Mouse (Mus musculus) liver, adult 2 months (tissue): Measurements from ENCODE around the gene Klhdc7b. TPM values are rescaled to one million over a fixed set of nuclear protein-coding genes. Genes with fewer than 3 reads are reported as not detected.

ENCODE experiments used
- DNase-seq: peaks from one replicate; pipeline ENCODE4 v3.0.0-alpha.2; 2011; ENCODE audit warnings: low read depth, low spot score; ENCODE audit errors: extremely low read depth
- H3K27ac ChIP-seq: fragments of 200-500 bp; replicated peaks from 2 replicates; pipeline ENCODE4 v1.5.1; 2012; ENCODE audit warnings: low read depth, mild to moderate bottlenecking, control low read depth, inconsistent platforms, low read length; ENCODE audit not compliant: insufficient read depth
- H3K27me3 ChIP-seq: fragments of 200-500 bp; 2 replicates; pipeline ENCODE4 v1.6.1; 2012; ENCODE audit warnings: mild to moderate bottlenecking, moderate library complexity, low read length, inconsistent platforms; ENCODE audit not compliant: control insufficient read depth, insufficient read depth
- H3K36me3 ChIP-seq: fragments of 200-500 bp; 2 replicates; pipeline ENCODE4 v1.6.1; 2012; ENCODE audit warnings: low read length, inconsistent platforms; ENCODE audit not compliant: control insufficient read depth, insufficient read depth
- H3K4me1 ChIP-seq: fragments of 200-500 bp; 2 replicates; pipeline ENCODE4 v1.6.1; 2011; ENCODE audit warnings: low read length; ENCODE audit not compliant: control insufficient read depth, insufficient read depth
- H3K4me3 ChIP-seq: fragments of 200-500 bp; 2 replicates; pipeline ENCODE4 v1.5.1; 2011; ENCODE audit warnings: low read depth, mild to moderate bottlenecking, control low read depth, low read length, moderate library complexity; ENCODE audit not compliant: insufficient read depth
- H3K79me2 ChIP-seq: fragments of 200-500 bp; 2 replicates; pipeline ENCODE4 v1.6.1; 2012; ENCODE audit warnings: inconsistent platforms, mild to moderate bottlenecking, low read length, moderate library complexity; ENCODE audit not compliant: control insufficient read depth, insufficient read depth
- H3K9ac ChIP-seq: fragments of 200-500 bp; 2 replicates; pipeline ENCODE4 v1.6.1; 2012; ENCODE audit warnings: low read depth, mild to moderate bottlenecking, control low read depth, inconsistent platforms, low read length
- CTCF ChIP-seq: fragments of 200-500 bp; IDR thresholded peaks from 2 replicates; pipeline ENCODE4 v1.5.1; 2011; ENCODE audit warnings: low read depth, low read length, control low read depth
- POLR2A ChIP-seq: fragments of 200-500 bp; IDR thresholded peaks from 2 replicates; pipeline ENCODE4 v1.6.1; 2011; ENCODE audit warnings: low read length, control low read depth; ENCODE audit not compliant: insufficient read depth; ENCODE audit errors: extremely low read depth
- WGBS: fragments of 180-500 bp; shearing (Covaris S2); methylation state at CpG from one replicate; pipeline ENCODE4 v1.1.7; 2018; 5-methylcytosine and 5-hydroxymethylcytosine counted together
- polyA plus RNA-seq: library from polyadenylated mRNA; depleted of rRNA; stranded (reverse); fragments of >200 nt; gene quantifications from 2 replicates; pipeline ENCODE4 v1.2.3, GENCODE M21; 2012
- total RNA-seq: library from RNA; depleted of rRNA; stranded (reverse); fragments of >200 nt; gene quantifications from 2 replicates; pipeline ENCODE4 v1.2.3, GENCODE M21; 2014

The Klhdc7b gene
- total and polyA plus RNA-seq, 2 experiments, result 0.28 to 0.34 TPM

- Histone ChIP-seq H3K4me3 (no peak overlapping the region), H3K79me2 (no peaks in the 10 kb centered on the region), H3K27ac (no peak overlapping the region), H3K4me1 (peaks cover 3% of the 10 kb centered on the region; the same call in 1 of the 2 replicates), H3K36me3 (no peaks in the 10 kb centered on the region), H3K27me3 (no peaks in the 10 kb centered on the region), H3K9ac (no peak overlapping the region)
- 67% methylated on average over 1 of the region's 1 CpGs for WGBS
- DNase-seq, result no peak
- TF ChIP-seq POLR2A (no peak), CTCF (no peak)
Observed at GRCm38 (mm10) chr15:89399716-89400115, 15.0 kb downstream of the Klhdc7b start.

GRCm38 (mm10) chr15:89402471-89402870, 17.8 kb downstream of the Klhdc7b start:
- H3K27me3 ChIP-seq, result no peaks in the 10 kb centered on the region
- H3K27ac ChIP-seq, result no peak overlapping the region
- no peak overlapping the region for H3K4me3 ChIP-seq
- no peak for DNase-seq
- H3K79me2 ChIP-seq, result no peaks in the 10 kb centered on the region
- no peaks in the 10 kb centered on the region for H3K4me1 ChIP-seq
- no peak overlapping the region for H3K9ac ChIP-seq
- no peaks in the 10 kb centered on the region for H3K36me3 ChIP-seq
- TF ChIP-seq POLR2A, result no peak
- WGBS, result 84% methylated on average over 1 of the region's 1 CpGs

DNA sequence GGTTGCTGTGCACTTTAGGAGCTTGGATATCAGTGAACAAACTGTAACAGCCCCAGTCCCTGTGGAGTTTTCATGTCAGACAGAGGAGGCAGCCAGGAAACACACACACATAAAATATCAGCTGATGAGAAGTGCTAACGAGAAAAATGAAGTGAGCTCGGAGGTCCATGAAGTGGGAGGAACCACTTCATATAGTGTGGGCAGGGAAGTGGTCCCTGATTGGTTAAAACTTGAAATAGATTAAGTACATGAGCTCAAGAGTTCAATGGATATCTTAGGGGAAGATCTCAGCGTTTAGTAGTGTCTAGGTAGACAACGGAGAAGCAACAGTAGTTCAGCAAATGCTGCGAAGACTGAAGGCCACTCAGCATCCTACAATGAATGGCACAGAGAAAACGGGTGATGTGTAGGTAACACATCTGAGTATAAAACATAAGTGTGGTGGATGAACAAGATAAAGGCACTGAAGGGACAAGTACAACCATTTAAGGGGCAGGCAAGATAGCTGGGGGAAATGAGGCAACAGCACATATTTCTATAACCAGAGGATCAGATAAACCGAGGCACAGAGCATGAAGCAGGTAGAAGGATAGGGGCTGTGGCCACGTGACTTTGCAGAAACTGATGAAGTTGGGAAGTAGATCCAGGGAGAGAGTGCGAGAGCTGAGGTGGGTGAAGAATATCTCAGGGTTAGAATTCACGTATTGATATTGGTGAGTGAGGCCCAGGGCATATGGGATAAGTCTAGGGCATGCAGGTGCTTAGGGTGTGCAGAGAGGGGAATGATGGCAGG, 20.3 kb downstream of the Klhdc7b start:
- Histone ChIP-seq H3K27ac (no peak overlapping the region), H3K36me3 (no peaks in the 10 kb centered on the region), H3K4me3 (no peak overlapping the region), H3K79me2 (no peaks in the 10 kb centered on the region), H3K9ac (no peak overlapping the region), H3K27me3 (no peaks in the 10 kb centered on the region), H3K4me1 (no peaks in the 10 kb centered on the region)
- 84% methylated on average over 10 of the region's 10 CpGs for WGBS
- no peak for DNase-seq
- no peak for TF ChIP-seq CTCF
- no peak for TF ChIP-seq POLR2A

GRCm38 (mm10) chr15:89406691-89407090, 22.0 kb downstream of the Klhdc7b start:
- DNase-seq, result no peak
- Histone ChIP-seq H3K27ac (no peak overlapping the region), H3K79me2 (no peaks in the 10 kb centered on the region), H3K4me1 (no peaks in the 10 kb centered on the region), H3K36me3 (no peaks in the 10 kb centered on the region), H3K4me3 (no peak overlapping the region), H3K27me3 (no peaks in the 10 kb centered on the region), H3K9ac (no peak overlapping the region)
- TF ChIP-seq POLR2A (no peak), CTCF (no peak)

DNA sequence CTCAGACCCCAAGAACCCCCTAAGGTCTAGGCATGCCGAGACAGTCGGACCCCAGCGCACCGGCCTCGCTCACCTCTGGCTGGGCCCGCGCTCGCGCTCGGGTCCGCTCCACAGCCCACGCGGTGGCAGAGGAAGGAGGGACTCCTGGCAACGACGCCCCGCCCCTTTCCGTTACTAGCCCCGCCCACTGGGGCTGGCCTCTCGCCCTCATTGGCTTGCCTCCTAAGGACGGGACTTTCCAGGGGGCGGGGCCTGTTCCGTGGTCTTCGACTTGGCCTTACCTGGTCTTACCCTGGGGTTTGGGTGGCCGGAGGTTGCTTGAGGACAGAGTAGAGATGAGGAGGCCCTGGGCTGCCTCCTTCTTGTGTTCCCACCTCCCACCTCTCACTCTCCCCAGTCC, 25.4 kb downstream of the Klhdc7b start, which contains the start of gene Syce3:
Syce3 (minus strand) TSS at position 386 of the 400 bp plus-strand sequence.
- Histone ChIP-seq H3K4me3 (no peak within 1 kb of the TSS), H3K9ac (no peak within 1 kb of the TSS), H3K36me3 (no peaks in the 10 kb centered on the region), H3K27ac (no peak within 1 kb of the TSS), H3K4me1 (peaks cover 1% of the 10 kb centered on the region), H3K79me2 (no peaks in the 10 kb centered on the region), H3K27me3 (no peaks in the 10 kb centered on the region)
- TF ChIP-seq POLR2A, result no peak
- TF ChIP-seq CTCF, result no peak
- no peak for DNase-seq
- WGBS, result 81% methylated on average over 24 of the region's 24 CpGs

DNA sequence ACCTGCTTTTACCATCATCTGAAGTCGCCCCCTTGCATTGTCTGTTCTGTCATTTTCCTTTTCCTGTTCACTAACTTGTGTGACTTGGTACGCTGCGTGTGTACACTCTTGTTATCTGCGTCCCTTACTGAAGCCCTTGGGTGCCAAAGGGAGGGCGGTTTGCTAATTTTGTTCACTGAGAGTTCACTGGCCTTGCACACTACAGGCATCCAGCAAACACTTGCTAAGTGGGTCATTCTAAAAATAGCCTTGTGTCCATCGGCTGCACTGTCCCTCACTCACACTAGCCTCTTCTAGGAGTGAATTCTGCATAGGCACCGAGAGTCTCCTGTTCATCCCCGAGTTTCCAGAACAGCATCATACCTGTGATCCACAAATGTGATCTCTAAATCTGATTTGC, 30.6 kb downstream of the Klhdc7b start:
- no peaks in the 10 kb centered on the region for H3K27me3 ChIP-seq
- peak; percentile 76 for DNase-seq
- H3K27ac ChIP-seq, result no peak overlapping the region
- TF ChIP-seq CTCF (no peak), POLR2A (no peak)
- H3K79me2 ChIP-seq, result no peaks in the 10 kb centered on the region
- H3K36me3 ChIP-seq, result peaks cover 14% of the 10 kb centered on the region
- peaks cover 7% of the 10 kb centered on the region for H3K4me1 ChIP-seq
- no peak overlapping the region for H3K9ac ChIP-seq
- WGBS, result 26% methylated on average over 8 of the region's 8 CpGs
- H3K4me3 ChIP-seq, result no peak overlapping the region
